Mouse (Mus musculus): ENCODE data around the gene 1700067K01Rik.

GRCm38 (mm10) chr8:84046505-84046904 is 45.2 kb downstream of the 1700067K01Rik start:
- TF ChIP-seq CTCF (IDR thresholded peaks at IDR 0.05; ENCODE audit: extremely low read depth, insufficient read depth, low read length) (no peak), POLR2A (IDR thresholded peaks at IDR 0.05; ENCODE audit: extremely low read depth, insufficient read depth, low read length) (no peak)

All from cortical plate, adult 2 months (tissue).